Mouse (Mus musculus): ENCODE results near the gene Abtb1.

- TF ChIP-seq CTCF (IDR thresholded peaks at IDR 0.05; ENCODE audit: borderline replicate concordance, control insufficient read depth, extremely low read depth, insufficient read depth, low read length, poor library complexity) (no peak), POLR2A (IDR thresholded peaks at IDR 0.05; ENCODE audit: control insufficient read depth, extremely low read depth, insufficient read depth, low read length, poor library complexity) (no peak)
Measured at GRCm38 (mm10) chr6:88886417-88886967, 44.7 kb upstream of the Abtb1 start.

Measured in thymus, adult 2 months (tissue).